Mouse (Mus musculus): ENCODE results near the gene Ube2cbp.
A peak's percentile ranks its signal among the peaks of the same experiment; 100 is the strongest.

Ube2cbp gene

DNA sequence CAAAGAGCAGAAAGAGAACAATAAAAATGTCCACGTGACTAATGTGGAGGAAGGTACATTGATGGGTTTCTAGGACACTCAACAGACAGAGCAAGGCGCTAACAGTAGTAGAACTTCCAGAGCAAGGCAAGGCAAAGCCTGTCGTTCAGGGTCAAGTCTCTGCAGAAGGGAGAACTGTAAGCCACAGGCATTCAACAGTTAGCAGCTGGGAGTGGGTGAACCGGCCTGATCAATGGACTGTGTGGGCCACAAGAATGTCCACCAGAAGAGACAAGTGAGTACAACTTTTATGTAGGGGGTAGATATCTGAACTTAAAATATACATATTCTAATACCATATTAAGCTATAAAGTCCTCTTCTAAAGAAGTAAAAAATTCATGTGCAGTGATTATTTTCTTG is 41.4 kb downstream of the Ube2cbp start:
- no peak for DNase-seq

DNA sequence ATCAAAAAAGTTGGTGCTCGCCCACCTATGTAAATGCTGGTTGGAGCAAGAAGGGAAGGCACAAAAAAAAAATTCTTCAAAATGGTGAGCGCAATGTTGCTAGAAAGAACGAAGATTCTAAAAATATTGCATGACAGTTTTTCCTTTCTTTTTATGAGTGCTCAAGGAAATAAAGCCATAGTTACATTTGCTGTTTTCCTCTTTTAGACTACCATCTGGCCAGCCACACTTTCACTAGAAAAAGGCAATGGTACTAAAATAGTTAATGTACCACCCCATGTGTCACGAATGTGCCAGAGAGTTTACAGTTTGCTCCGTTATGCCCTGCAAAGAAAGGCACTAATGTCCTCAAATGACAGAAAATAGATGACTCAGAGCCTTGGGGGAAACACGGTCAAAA is 45.4 kb downstream of the Ube2cbp start:
- peak; percentile 43 for DNase-seq

DNA sequence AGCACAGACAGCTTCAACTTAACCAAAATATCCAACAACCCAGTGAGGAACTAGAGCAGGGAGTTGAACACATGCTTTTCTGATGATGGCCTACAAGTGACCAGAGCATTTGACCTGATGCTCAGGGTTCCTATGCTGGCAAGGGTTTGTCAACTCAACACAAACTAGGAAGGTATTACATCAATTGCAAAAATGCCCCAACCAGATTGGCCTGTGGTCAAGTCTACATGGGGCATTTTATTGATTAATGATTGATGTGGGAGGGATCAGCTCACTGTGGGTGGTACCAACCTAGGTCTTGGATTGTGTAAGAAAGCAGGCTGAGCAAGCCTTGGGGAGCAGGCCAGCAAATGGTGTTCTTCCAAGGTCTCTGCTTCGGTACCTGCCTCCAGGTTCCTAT is 46.8 kb downstream of the Ube2cbp start:
- no peak for DNase-seq

DNA sequence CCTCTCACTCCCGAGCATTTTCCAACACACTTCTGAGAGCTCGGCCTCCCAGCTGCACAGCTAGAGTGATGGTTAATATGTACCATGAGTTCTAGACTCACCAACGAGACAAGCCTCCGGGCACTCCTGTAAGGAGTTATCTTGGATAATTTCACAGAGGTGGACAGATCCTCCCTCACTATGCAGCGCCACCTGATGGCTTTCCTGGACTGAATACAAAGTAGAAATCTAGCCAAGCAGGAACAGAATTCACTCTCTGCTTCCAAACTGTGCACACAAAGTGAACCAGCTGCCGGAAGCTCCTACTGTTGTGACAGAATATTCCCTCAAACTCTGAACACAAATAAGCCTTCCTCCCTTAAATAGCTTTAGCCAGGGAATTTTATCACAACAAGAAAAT is 69.0 kb downstream of the Ube2cbp start:
- no peak for DNase-seq

DNA sequence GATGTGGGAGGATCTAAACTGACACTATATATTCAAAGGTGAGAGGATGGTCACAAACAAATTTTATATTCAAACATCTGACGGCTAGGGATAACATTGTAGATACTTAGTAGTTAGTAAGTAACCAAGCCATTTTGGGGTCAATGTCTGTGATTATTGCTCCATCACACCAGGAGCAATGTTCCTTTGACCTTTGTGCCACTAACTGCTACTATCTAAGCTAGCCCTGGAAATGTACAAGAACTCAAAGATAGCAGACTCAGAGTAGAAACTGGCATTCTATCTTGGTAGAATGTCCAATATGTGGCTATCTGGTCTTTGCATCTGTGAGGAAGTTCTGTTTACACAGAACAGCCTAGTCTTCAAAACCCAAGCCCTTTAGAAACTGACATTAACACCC is 69.7 kb downstream of the Ube2cbp start:
- DNase-seq: no peak

DNA sequence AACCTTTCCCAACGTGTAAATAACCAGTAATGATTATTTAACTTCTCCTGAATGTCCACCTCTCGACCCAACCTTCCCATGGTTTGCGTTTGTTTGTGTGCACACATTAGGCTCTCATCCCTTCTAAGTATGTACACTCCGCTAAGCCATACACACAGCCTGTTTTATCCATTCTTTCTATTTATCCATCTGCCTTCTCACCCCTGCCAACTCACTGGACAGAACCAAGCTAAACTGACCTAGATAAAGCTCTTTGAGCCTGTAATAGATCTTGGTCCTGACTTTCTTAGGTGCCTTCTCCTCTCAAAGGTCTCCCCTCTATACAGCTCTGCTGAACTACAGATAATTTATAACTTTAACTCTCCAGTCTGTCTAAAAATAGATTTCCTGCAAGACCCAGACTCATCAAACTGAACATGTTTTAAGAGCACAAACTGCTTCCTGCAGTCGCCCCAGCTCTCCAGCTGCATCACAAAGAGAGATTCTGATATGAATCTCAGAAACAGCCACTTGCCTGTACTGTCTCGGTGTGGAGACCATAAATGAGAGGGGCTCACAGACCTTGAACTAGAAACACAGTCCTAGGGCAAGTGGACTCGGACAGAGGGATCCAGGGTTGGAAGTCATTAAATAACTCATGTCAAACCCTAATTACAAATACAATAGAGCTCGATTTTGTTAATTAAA is 71.0 kb downstream of the Ube2cbp start:
- DNase-seq: no peak

DNA sequence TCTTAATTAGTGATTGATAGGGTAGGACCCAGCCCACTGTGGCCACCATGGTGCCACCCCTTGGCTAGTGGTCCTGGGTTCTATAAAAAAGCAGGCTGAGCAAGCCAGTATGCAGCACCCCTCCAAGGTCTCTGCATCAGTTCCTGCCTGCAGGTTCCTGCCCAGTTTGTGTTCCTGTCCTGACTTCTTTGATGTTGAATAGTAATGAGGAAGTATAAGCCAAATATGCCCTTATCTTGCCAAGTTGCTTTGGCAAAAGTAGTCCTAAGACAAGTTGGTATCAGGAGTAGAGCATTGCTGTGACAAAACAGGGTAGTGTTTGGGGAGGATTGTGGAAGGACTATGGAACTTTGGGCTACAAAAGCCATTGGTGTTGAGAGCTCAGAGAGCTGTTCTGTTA is 73.3 kb downstream of the Ube2cbp start:
- no peak for DNase-seq

DNA sequence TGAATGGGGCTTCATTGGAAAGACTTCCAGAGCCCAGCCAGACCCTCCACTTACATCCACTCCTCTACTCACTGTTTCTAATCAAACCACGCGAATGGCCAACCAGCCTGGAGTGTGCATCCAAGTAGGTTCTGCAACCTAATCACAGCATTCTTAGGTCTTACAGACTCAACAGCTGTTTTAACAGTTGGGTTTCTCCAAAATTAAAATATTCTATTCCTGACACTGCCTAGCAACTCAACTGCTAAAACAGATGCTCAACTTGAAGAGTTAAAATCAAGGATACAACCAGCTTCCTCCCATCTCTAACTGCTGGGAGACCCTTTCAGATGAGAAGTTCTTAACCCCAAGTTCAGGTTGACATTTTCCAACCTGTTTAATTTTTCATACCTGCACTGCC is 74.0 kb downstream of the Ube2cbp start:
- no peak for DNase-seq

DNA sequence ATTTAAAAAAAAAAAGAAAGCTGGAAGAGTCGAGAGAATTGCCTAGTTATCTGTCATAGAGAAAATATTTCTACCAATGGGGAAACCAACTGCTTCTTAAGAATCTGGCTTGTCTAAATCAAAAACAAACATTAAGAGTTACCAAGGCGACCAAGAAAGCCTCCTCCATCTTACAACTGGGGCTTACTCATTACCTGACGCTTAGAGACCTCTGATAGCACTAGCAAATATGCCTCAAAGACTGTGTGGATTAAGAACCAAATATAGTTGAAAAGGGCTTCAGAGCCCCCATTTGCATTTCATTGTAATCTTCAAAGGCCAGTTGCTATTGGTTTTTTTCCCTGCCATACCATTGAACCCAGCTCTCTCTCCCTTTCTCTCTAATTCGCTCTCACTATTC is 76.2 kb downstream of the Ube2cbp start:
- DNase-seq: no peak

DNA sequence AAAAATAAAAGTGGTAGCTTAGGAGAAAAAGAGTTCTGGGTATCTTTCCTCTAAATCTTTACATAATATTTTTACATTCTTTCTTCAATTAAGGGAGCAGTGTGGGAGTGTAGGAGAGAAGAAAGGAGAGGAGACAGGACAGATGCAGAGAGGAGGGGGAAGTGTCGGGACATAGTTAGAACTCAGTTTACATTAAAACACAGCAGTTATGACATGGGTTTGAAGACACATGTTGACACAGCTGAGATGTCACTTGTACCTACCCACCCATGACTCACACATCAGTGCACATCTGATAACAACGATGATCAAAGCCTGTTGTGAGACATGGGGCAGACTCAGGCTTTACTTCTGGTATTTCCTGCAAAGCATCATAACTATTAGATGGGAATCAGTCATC is 87.8 kb downstream of the Ube2cbp start:
- no peak for DNase-seq

DNA sequence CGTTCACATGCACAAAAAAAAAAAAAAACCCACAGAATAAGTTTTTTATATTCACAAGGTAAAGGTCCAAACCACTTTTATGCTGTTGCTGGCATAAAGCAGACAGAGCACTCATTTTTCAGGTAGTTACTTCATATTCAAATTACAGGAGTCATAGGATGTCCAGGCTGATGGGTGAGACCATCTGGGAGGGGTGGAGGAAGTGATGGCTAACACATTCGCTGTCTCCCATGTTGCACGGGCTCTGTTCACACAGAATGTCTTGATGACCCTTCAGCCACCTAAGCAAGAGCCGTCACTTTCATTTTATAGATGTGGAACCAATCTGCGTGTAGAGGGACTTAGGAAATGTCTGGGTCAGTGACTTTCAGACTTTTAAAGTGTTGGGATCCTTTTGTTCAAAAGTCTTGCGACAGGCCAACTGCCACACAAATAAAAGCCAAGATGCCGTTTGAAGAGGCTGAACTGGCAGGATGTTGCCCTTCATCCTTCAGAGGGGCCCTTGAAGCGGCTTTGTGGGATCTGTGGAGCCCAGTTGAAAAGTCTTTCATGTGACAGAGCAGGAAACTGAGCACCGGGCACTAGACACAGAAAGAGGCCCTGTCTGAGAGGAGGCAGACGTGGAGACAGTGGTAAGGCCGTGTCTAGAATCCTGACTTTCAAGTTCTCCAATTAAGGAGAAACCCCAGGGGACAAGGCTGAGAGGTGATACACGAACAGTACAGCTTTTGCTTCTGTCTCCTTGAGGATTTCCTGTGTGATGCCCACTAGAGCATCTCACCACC is 91.8 kb downstream of the Ube2cbp start:
- DNase-seq: no peak

DNA sequence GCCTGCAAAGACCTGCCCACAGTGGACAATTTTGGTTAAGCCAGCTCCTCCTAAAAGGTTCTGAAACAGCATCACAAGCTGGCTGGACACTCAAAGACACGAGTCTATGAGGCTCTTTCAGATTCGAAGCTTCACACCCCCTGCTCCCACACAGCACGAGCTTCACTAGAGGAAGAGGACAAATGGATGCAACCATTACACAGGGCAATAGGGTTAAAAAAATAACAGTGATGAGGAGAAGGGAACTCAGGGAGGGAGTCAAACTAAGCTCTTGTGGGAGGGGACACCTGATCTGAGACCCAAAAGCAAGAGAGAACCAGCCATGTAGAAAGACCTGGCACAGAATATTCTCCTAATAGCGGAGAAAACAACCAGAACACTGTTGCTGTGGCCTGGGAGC is 95.5 kb downstream of the Ube2cbp start:
- no peak for DNase-seq

DNA sequence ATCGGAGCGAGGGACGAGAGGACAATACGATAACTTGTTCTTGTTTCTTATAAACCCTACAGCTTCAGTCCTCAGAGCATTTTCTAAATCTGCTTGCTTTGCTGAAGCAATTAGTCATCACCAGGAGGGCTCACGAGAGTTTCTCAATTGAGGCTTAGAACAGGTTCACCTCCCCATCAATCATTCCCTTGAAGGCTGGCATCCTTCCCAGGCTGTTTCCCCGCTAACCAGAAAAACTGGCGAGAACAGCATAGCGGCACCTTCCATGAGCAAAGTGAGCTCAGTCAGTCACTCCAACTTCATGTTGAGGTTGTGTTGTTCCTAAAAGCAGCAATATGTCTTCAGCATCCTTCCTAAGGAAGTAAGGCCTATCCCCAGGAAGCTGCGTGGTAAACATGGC is 104.2 kb downstream of the Ube2cbp start:
- DNase-seq: no peak

DNA sequence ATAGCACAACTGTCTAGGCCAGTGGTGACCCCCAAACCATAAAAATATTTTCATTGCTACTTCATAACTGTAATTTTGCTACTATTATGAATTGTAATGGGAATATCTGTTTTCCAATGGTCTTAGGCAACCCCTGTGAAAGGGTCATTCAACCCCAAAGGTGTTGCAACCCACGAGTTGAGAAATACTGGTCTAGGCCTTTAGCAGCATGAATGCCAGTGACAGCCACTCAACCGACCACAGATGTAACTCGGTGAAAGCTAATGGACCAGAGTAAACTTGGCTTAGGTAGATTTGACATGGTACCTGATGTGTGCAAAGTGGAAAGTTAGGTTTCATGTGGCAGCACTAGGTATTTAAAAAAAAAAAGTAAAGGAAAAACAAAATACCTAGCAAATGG is 108.9 kb downstream of the Ube2cbp start:
- DNase-seq: no peak

DNA sequence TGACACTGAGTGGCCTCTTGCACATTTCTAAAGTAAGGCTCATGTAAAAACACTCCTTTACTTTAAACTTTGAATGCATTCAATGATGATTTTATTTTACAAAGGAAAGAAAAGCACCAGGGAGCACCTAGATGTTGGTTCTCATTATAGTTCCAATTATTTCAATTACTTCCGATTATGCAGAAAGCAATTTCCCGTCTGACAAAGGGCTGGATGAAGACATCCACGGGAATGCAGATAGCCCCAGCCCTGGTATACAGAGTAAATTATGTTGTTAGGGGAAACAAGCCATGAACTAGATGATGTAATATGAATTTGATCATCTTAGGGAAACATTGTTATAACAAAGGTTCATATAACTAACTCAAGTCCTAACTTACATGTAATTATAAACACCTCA is 113.3 kb downstream of the Ube2cbp start:
- DNase-seq: no peak

DNA sequence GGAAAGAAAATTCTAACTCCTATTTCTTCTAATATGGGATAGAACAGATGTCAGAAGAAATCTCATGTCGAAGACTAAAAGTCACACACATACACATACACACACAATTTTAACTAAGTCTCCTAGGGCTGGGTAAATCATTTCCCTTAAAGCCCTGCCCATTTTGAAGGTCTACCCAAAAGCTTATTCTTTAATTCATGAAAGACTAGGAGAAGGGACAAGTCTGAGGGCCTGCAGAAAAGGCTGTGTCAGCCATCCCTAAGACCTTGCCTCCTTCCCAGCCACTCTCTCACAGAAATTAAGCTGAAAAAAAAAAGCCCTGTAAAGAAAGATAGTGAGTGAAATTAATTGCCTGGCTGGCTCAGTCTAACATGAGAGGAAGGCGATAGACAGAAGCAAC is 128.0 kb downstream of the Ube2cbp start:
- no peak for DNase-seq

DNA sequence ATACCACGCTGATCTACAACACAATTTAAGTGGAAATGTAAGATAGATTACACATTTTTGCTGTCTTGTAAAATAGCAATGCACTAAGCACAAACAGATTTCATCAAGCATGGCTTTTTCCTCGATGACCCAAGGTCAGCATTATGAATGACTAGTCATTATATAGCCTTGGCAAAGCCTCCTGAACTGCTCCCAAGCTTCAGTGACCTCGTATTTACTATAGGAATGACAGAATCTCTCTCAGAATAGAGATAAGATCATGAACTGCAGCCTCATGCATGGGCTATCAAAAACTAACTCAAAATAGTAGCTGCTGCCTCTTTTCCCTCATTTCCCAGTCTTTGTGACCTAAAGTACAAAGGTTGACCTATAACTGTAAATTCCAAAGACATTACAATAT is 128.4 kb downstream of the Ube2cbp start:
- no peak for DNase-seq

DNA sequence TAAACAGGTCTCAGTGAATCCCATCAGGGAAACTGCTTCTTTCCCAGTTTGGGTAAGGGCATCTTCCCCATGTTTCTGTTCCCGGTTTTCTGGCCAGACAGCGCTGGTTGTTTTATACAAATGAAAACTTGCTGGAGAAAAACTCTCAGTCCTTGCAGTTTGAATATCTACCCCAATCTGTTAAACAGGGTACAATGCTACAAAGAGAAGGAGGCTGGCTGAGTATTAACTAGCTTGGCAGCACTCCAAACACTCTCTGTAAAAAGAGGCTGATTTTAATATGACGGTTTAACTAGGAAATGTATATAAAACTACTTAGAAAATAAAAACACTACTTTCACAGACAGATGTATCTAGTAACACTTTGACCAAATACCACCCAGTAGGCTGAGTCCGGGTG is 129.2 kb downstream of the Ube2cbp start:
- no peak for DNase-seq

DNA sequence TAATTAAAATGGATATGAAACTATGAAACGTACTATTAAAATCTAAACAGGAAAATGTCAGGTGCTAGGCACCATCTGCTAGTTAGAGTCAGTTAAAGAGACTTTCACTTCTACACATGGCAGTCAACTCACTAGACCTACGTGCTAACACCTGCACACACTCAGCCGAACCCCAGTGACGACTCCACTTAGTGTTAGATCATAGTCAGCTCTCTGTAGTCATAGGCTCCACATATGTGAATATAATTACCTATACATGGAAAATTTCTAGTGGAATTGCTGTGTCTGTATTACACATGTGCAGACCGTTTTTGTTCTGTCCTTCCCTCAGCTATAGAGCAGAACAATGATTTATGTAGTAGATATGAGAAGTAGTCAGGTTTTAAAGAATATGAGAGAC is 130.4 kb downstream of the Ube2cbp start:
- DNase-seq: no peak

DNA sequence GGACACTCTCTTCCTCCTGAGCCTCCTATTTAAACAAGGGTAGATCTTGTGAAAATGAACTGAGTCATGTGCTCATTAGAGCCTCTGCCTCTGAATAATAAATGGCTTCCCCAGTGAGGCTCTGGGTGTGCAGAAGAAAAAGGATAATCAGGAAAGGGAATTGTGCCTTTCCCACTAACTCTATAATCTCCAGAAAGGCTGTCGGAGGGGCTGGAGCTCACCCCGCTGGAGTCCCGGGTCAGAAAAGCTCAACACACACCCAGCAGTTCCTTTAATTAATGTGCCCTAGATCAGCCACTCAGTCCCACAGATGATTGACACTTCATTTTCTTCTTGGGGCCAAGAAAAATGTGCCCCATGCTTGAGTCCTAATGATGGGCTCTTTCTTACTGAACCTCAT is 134.2 kb downstream of the Ube2cbp start:
- no peak for DNase-seq

DNA sequence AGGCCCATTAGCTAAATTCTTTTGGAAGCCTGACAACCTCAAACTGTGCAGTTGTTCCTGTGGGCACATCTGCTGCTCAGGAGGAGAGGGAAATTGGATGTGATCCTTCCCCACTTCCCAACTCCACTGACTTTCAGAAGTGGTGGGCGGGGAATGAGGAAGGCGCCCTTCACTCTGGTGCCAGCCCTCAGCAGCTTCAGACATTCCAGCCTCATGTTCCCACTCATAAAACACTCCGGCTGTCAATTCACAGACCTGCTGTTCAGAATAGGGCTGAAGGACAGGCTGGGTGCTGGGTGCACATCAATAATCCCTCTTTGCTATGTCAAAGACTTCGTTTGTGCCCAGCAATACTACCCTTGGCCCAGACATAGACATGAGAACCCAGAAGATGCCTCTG is 136.5 kb downstream of the Ube2cbp start:
- DNase-seq: peak; percentile 10

DNA sequence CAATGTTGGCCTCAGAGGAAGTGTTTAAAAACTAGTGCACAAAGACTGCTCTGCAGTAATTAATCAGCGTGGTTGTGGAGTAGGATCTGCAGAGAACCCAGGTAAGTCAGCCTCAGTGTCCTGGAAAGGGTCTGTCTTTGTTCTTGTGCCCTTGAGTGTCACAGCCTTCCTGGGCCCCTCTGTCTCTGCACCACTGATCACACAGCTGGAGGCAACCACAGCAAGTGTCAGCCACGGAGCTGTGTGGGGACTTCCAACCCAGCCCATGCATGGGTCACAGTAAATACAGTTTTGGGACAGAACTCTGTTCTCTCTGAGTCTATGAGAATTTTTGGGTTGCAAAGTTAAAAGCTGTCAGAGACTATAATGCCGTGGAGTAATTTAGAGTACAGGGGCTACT is 137.4 kb downstream of the Ube2cbp start:
- DNase-seq: no peak

DNA sequence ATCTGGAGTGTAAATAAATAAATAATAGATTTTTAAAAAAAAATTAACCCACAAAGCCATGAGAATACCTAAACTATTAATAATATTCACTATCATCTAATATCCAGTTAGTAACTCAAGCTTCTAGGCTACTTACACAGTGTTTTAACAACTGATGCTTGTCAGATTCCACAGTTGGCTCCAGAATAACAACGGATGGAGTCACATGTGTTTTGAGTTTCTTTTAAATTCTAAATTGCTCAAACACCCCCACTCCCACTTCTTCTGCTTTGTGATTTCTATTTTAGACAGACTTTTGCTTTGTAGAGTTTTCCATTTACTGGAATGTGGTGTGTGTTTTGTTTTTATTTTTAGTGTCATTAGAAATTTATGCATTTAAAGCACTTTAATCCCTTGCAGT is 140.0 kb downstream of the Ube2cbp start:
- no peak for DNase-seq

DNA sequence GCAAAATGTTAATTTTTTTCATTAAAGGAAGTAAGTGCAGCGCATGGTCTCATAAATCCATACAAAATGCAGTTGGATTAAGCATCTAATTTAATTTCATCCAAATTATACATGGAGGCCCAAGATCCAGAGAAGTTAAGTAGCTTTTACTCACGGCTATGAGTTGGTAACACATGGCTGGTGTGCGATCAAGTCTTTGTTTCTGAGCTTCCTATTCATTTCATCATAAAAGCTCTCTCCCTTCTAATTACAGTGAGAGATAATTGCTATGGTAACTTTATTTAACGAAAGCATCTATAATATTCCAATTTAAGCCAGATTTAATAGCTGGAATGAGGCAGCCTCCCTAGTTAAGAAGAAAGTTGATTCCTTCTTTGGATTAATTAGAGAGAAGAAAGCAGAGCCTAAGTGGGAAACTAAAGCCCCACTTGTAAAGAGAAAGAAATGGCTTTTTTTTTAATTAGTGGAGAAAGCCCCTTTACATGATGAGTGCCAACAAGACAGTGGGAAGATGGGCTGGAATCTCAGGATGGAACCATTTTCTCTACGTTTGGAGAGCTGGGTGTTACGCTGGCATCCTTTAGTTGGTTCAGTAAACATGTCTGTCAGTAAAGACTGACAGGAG is 145.1 kb downstream of the Ube2cbp start:
- DNase-seq: no peak
